Mouse (Mus musculus) lung, postnatal 0 days (tissue): Measurements from ENCODE around the gene Raver1. TPM values are rescaled to one million over a fixed set of nuclear protein-coding genes. Genes with fewer than 3 reads are reported as not detected.

ENCODE experiments used
- ATAC-seq: fragments of 200-750 bp; cut with Nextera tagmentation; 2 replicates; pipeline ENCODE4 v1.8.0; 2017; ENCODE audit warnings: moderate library complexity
- DNase-seq: peaks from one replicate; pipeline ENCODE4 v3.0.0-alpha.2; 2016; ENCODE audit warnings: low spot score
- H3K27ac ChIP-seq: fragments of 300-500 bp; sonication (generic); 2 replicates; pipeline ENCODE4 v1.5.1; 2014; ENCODE audit warnings: antibody characterized with exemption, mild to moderate bottlenecking, low read length, mixed read lengths
- H3K27me3 ChIP-seq: fragments of 300-500 bp; sonication (generic); replicated peaks from 2 replicates; pipeline ENCODE4 v1.6.1; 2014; ENCODE audit warnings: low read length, mixed read lengths; ENCODE audit not compliant: insufficient read depth
- H3K36me3 ChIP-seq: fragments of 300-500 bp; sonication (generic); 2 replicates; pipeline ENCODE4 v1.6.1; 2014; ENCODE audit warnings: low read length, mixed read lengths; ENCODE audit not compliant: insufficient read depth
- H3K4me1 ChIP-seq: fragments of 300-500 bp; sonication (generic); 2 replicates; pipeline ENCODE4 v1.6.1; 2014; ENCODE audit warnings: antibody characterized with exemption, low read depth, low read length, mixed read lengths; ENCODE audit not compliant: insufficient read depth
- H3K4me2 ChIP-seq: fragments of 300-500 bp; sonication (generic); replicated peaks from 2 replicates; pipeline ENCODE4 v1.6.1; 2014; ENCODE audit warnings: low read depth, mild to moderate bottlenecking, low read length, moderate library complexity, mixed read lengths
- H3K4me3 ChIP-seq: fragments of 300-500 bp; sonication (generic); 2 replicates; pipeline ENCODE4 v1.5.1; 2014; ENCODE audit warnings: low read depth, low read length
- H3K9ac ChIP-seq: fragments of 300-500 bp; sonication (generic); replicated peaks from 2 replicates; pipeline ENCODE4 v1.6.1; 2014; ENCODE audit warnings: low read depth, mild to moderate bottlenecking
- H3K9me3 ChIP-seq: fragments of 300-500 bp; sonication (generic); 2 replicates; pipeline ENCODE4 v1.6.1; 2016; ENCODE audit warnings: low read length, mixed read lengths
- CTCF ChIP-seq: IDR thresholded peaks from 2 replicates; pipeline ENCODE4 v1.5.1; 2016; ENCODE audit warnings: antibody characterized with exemption, mild to moderate bottlenecking
- EP300 ChIP-seq: IDR thresholded peaks from 2 replicates; pipeline ENCODE4 v1.6.1; 2016; ENCODE audit warnings: antibody characterized with exemption, mild to moderate bottlenecking, control low read depth
- WGBS: fragments of 180-500 bp; shearing (Covaris S2); extraction: QIAGEN DNeasy Blood & Tissue Kit; methylation state at CpG from one replicate; pipeline ENCODE4 v1.1.7; 2014; 5-methylcytosine and 5-hydroxymethylcytosine counted together
- polyA plus RNA-seq: library from polyadenylated mRNA; unstranded; fragments of >200 nt; fragmentation: Nextera tagmentation; extraction: Ambion mirVana; gene quantifications from 2 replicates; pipeline ENCODE4 v1.2.1, GENCODE M21; 2015

The Raver1 gene
- polyA plus RNA-seq, 1 experiment from 2014 or later, result 16.8 TPM

GRCm38 (mm10) chr9:21125502-21126258 is 33.9 kb upstream of the Raver1 start:
- H3K9me3 ChIP-seq, result no peaks in the 10 kb centered on the region
- no peak overlapping the region for H3K4me3 ChIP-seq
- DNase-seq, result no peak
- no peaks in the 10 kb centered on the region for H3K27me3 ChIP-seq
- no peak for ATAC-seq
- WGBS, result 74% methylated on average over 9 of the region's 9 CpGs
- peaks cover 11% of the 10 kb centered on the region; the same call in 1 of the 2 replicates for H3K36me3 ChIP-seq
- TF ChIP-seq EP300, result no peak
- no peak overlapping the region for H3K9ac ChIP-seq
- no peak overlapping the region for H3K4me2 ChIP-seq
- H3K27ac ChIP-seq, result no peak overlapping the region
- H3K4me1 ChIP-seq, result no peaks in the 10 kb centered on the region

- H3K4me3 ChIP-seq, result no peak overlapping the region
- WGBS, result 79% methylated on average over 5 of the region's 5 CpGs
- TF ChIP-seq CTCF, result no peak
- no peak for TF ChIP-seq EP300
- ATAC-seq (no peak), DNase-seq (no peak)
- H3K36me3 ChIP-seq, result peaks cover 11% of the 10 kb centered on the region; the same call in 1 of the 2 replicates
- no peaks in the 10 kb centered on the region for H3K27me3 ChIP-seq
- H3K9me3 ChIP-seq, result no peaks in the 10 kb centered on the region
- no peak overlapping the region for H3K4me2 ChIP-seq
- H3K9ac ChIP-seq, result no peak overlapping the region
- H3K27ac ChIP-seq, result no peak overlapping the region
- H3K4me1 ChIP-seq, result no peaks in the 10 kb centered on the region
Measured at GRCm38 (mm10) chr9:21124837-21125236, 33.0 kb upstream of the Raver1 start.

DNA sequence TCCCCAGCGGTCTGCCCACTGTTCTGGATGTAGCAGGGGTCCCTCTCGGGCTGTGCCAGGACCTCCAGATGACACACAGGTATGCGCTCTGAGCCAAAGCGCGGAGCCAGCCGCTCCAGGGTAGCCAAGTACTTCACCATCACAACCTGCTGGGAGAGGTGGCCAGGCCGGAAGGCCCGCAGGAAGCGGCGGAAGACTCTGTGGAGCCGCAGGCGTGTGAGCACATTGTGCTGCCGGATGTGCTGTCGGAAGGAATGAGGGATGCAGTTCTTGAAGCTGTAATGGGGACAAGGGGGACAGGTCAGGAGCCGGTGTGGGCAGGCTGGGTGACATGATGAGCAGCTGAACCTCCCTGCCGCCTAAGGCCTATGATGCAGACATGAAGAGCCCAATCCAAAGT is 29.7 kb upstream of the Raver1 start:
- ATAC-seq (no peak), DNase-seq (no peak)
- Histone ChIP-seq H3K27ac (no peak overlapping the region), H3K4me1 (no peaks in the 10 kb centered on the region), H3K36me3 (0 out of 2 replicates have a peak, but pooled peaks cover 11% of the 10 kb centered on the region), H3K9ac (no peak overlapping the region), H3K4me2 (no peak overlapping the region), H3K4me3 (no peak overlapping the region), H3K9me3 (no peaks in the 10 kb centered on the region), H3K27me3 (no peaks in the 10 kb centered on the region)
- whole genome bisulfite sequencing, result 87% methylated on average over 16 of the region's 16 CpGs
- TF ChIP-seq EP300, result no peak

- no peak for DNase-seq
- no peaks in the 10 kb centered on the region for H3K27me3 ChIP-seq
- no peak overlapping the region for H3K4me3 ChIP-seq
- H3K36me3 ChIP-seq, result peaks cover 10% of the 10 kb centered on the region
- H3K27ac ChIP-seq, result no peak overlapping the region
- no peak for ATAC-seq
- no peaks in the 10 kb centered on the region for H3K9me3 ChIP-seq
- no peak overlapping the region for H3K9ac ChIP-seq
- TF ChIP-seq CTCF, result no peak
- no peak for TF ChIP-seq EP300
- 68% methylated on average over 6 of the region's 6 CpGs for WGBS
- H3K4me2 ChIP-seq, result no peak overlapping the region
- H3K4me1 ChIP-seq, result no peaks in the 10 kb centered on the region
Measured at GRCm38 (mm10) chr9:21117073-21117472, 25.3 kb upstream of the Raver1 start.

DNA sequence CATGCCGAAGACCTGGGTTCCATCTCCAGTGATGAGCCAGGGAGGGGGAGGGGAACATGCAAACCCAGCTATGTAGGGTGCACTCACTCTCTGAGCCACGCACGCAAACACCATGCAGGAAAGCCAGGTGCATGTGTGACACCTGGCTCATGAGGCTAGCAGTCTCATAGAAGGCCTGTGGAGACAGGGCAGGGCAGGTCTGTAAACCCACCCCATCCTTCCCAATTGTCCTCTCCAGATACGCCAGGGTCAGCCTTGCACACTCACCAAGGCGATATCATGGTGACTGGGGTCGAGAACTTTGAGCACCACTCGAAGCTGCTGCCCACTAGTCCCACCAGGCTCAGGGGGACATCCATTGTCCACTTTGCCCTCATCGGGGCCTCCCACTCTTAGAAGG is 23.3 kb upstream of the Raver1 start:
- DNase-seq (no peak), ATAC-seq (no peak)
- no peak overlapping the region for H3K9ac ChIP-seq
- no peak overlapping the region for H3K4me2 ChIP-seq
- no peak overlapping the region for H3K4me3 ChIP-seq
- H3K27me3 ChIP-seq, result no peaks in the 10 kb centered on the region
- TF ChIP-seq EP300 (no peak), CTCF (no peak)
- no peaks in the 10 kb centered on the region for H3K9me3 ChIP-seq
- peaks cover 10% of the 10 kb centered on the region for H3K36me3 ChIP-seq
- 87% methylated on average over 8 of the region's 8 CpGs for WGBS
- H3K4me1 ChIP-seq, result no peaks in the 10 kb centered on the region
- no peak overlapping the region for H3K27ac ChIP-seq

GRCm38 (mm10) chr9:21114190-21114589 is 22.4 kb upstream of the Raver1 start:
- H3K27ac ChIP-seq, result no peak overlapping the region
- H3K4me3 ChIP-seq, result no peak overlapping the region
- DNase-seq, result no peak
- no peaks in the 10 kb centered on the region for H3K27me3 ChIP-seq
- peaks cover 10% of the 10 kb centered on the region for H3K36me3 ChIP-seq
- H3K4me1 ChIP-seq, result no peaks in the 10 kb centered on the region
- no peak for ATAC-seq
- TF ChIP-seq EP300, result no peak
- H3K9ac ChIP-seq, result no peak overlapping the region
- WGBS, result 79% methylated on average over 7 of the region's 7 CpGs
- H3K9me3 ChIP-seq, result no peaks in the 10 kb centered on the region
- H3K4me2 ChIP-seq, result no peak overlapping the region

GRCm38 (mm10) chr9:21113751-21114150 is 21.9 kb upstream of the Raver1 start:
- Histone ChIP-seq H3K27me3 (no peaks in the 10 kb centered on the region), H3K4me1 (no peaks in the 10 kb centered on the region), H3K27ac (no peak overlapping the region), H3K4me2 (no peak overlapping the region), H3K4me3 (no peak overlapping the region), H3K36me3 (peaks cover 10% of the 10 kb centered on the region), H3K9me3 (no peaks in the 10 kb centered on the region), H3K9ac (no peak overlapping the region)
- no peak for ATAC-seq
- WGBS, result 88% methylated on average over 6 of the region's 6 CpGs
- TF ChIP-seq CTCF (no peak), EP300 (no peak)
- no peak for DNase-seq
